Mouse (Mus musculus): ENCODE measurements around the gene Vps51. TPM values are rescaled to one million over a fixed set of nuclear protein-coding genes. Genes with fewer than 3 reads are reported as not detected.

The Vps51 gene
- total RNA-seq, 1 experiment: 36.9 TPM

- H3K4me3 ChIP-seq (ENCODE audit: insufficient read depth in 1 of 2, low read depth in 1 of 2, low read length in 2 of 2, poor library complexity in 1 of 2, severe bottlenecking in 1 of 2): peak overlapping the region; percentile 95 to 96
- in situ Hi-C loops (cut with MboI; ENCODE audit: low sequenced_read_pairs in 2 of 2, unreplicated experiment in 2 of 2): no loop called here
- H3K9me3 ChIP-seq (ENCODE audit: control insufficient read depth, insufficient read depth, low read depth, low read length): no peaks in the 10 kb centered on the region
- peaks cover 2% of the 10 kb centered on the region in 2 experiments; a peak in 2 of 4 replicates for H3K4me1 ChIP-seq (ENCODE audit: control insufficient read depth in 2 of 2, insufficient read depth in 2 of 2, low read length in 2 of 2, poor library complexity in 1 of 2)
- TF ChIP-seq ZC3H11A (IDR thresholded peaks at IDR 0.05; ENCODE audit: borderline replicate concordance, low read depth, low read length): no peak
- no peak for TF ChIP-seq HCFC1 (IDR thresholded peaks at IDR 0.05; ENCODE audit: borderline replicate concordance, insufficient read depth, low read length)
- TF ChIP-seq MAFK (IDR thresholded peaks at IDR 0.05; ENCODE audit: insufficient read depth, low read depth, low read length): no peak
- TF ChIP-seq CHD2 (IDR thresholded peaks at IDR 0.05; ENCODE audit: low read depth, low read length): no peak
- TF ChIP-seq ZNF384 (IDR thresholded peaks at IDR 0.05; ENCODE audit: low read depth, low read length): no peak
- H3K9ac ChIP-seq (ENCODE audit: insufficient read depth, low read depth, low read length, poor library complexity, severe bottlenecking): peak overlapping the region; percentile 95
- no peak for DNase-seq (ENCODE audit: low read depth, low spot score)
- no peak overlapping the region for H3K27ac ChIP-seq (ENCODE audit: insufficient read depth, low read depth, low read length, poor library complexity, severe bottlenecking)
- H3K36me3 ChIP-seq (ENCODE audit: control insufficient read depth, insufficient read depth, low read length, poor library complexity, severe bottlenecking): peaks cover 55% of the 10 kb centered on the region
These were observed 20.3 kb downstream of the Vps51 start for GRCm38 (mm10) chr19:6056696-6057095.

GRCm38 (mm10) chr19:6054296-6054695 lies 22.7 kb downstream of the Vps51 start:
- in situ Hi-C loops (cut with MboI; ENCODE audit: low sequenced_read_pairs in 2 of 2, unreplicated experiment in 2 of 2): no loop called here
- Histone ChIP-seq H3K9ac (ENCODE audit: insufficient read depth, low read depth, low read length, poor library complexity, severe bottlenecking) (no peak overlapping the region), H3K4me3 (ENCODE audit: insufficient read depth in 1 of 2, low read depth in 1 of 2, low read length in 2 of 2, poor library complexity in 1 of 2, severe bottlenecking in 1 of 2) (no peak overlapping the region), H3K36me3 (ENCODE audit: control insufficient read depth, insufficient read depth, low read length, poor library complexity, severe bottlenecking) (peaks cover 74% of the 10 kb centered on the region), H3K9me3 (ENCODE audit: control insufficient read depth, insufficient read depth, low read depth, low read length) (no peaks in the 10 kb centered on the region), H3K27ac (ENCODE audit: insufficient read depth, low read depth, low read length, poor library complexity, severe bottlenecking) (no peak overlapping the region), H3K4me1 (ENCODE audit: control insufficient read depth in 2 of 2, insufficient read depth in 2 of 2, low read length in 2 of 2, poor library complexity in 1 of 2) (peaks cover 2% of the 10 kb centered on the region in 2 experiments; a peak in 2 of 4 replicates)
- DNase-seq (ENCODE audit: low read depth, low spot score): no peak
- TF ChIP-seq ZC3H11A (IDR thresholded peaks at IDR 0.05; ENCODE audit: borderline replicate concordance, low read depth, low read length) (no peak), ZNF384 (IDR thresholded peaks at IDR 0.05; ENCODE audit: low read depth, low read length) (no peak), HCFC1 (IDR thresholded peaks at IDR 0.05; ENCODE audit: borderline replicate concordance, insufficient read depth, low read length) (no peak), MAFK (IDR thresholded peaks at IDR 0.05; ENCODE audit: insufficient read depth, low read depth, low read length) (no peak), CHD2 (IDR thresholded peaks at IDR 0.05; ENCODE audit: low read depth, low read length) (no peak)

GRCm38 (mm10) chr19:6052516-6052915 lies 24.5 kb downstream of the Vps51 start:
- peaks cover 71% of the 10 kb centered on the region for H3K36me3 ChIP-seq (ENCODE audit: control insufficient read depth, insufficient read depth, low read length, poor library complexity, severe bottlenecking)
- DNase-seq (ENCODE audit: low read depth, low spot score): no peak
- in situ Hi-C loops (cut with MboI; ENCODE audit: low sequenced_read_pairs in 2 of 2, unreplicated experiment in 2 of 2): no loop called here
- H3K9me3 ChIP-seq (ENCODE audit: control insufficient read depth, insufficient read depth, low read depth, low read length): no peaks in the 10 kb centered on the region
- TF ChIP-seq HCFC1 (IDR thresholded peaks at IDR 0.05; ENCODE audit: borderline replicate concordance, insufficient read depth, low read length) (no peak), MAFK (IDR thresholded peaks at IDR 0.05; ENCODE audit: insufficient read depth, low read depth, low read length) (no peak), ZNF384 (IDR thresholded peaks at IDR 0.05; ENCODE audit: low read depth, low read length) (no peak), CHD2 (IDR thresholded peaks at IDR 0.05; ENCODE audit: low read depth, low read length) (no peak), ZC3H11A (IDR thresholded peaks at IDR 0.05; ENCODE audit: borderline replicate concordance, low read depth, low read length) (no peak)
- no peak overlapping the region for H3K4me3 ChIP-seq (ENCODE audit: insufficient read depth in 1 of 2, low read depth in 1 of 2, low read length in 2 of 2, poor library complexity in 1 of 2, severe bottlenecking in 1 of 2)
- H3K4me1 ChIP-seq (ENCODE audit: control insufficient read depth in 2 of 2, insufficient read depth in 2 of 2, low read length in 2 of 2, poor library complexity in 1 of 2): peaks cover 0 to 2% of the 10 kb centered on the region in 2 experiments; a peak in 1 of 4 replicates
- no peak overlapping the region for H3K9ac ChIP-seq (ENCODE audit: insufficient read depth, low read depth, low read length, poor library complexity, severe bottlenecking)
- H3K27ac ChIP-seq (ENCODE audit: insufficient read depth, low read depth, low read length, poor library complexity, severe bottlenecking): no peak overlapping the region

GRCm38 (mm10) chr19:6048681-6049410 lies 28.2 kb downstream of the Vps51 start:
- H3K4me1 ChIP-seq (ENCODE audit: control insufficient read depth in 2 of 2, insufficient read depth in 2 of 2, low read length in 2 of 2, poor library complexity in 1 of 2): no peaks in the 10 kb centered on the region; a peak in 1 of 4 replicates
- no peak overlapping the region for H3K9ac ChIP-seq (ENCODE audit: insufficient read depth, low read depth, low read length, poor library complexity, severe bottlenecking)
- H3K9me3 ChIP-seq (ENCODE audit: control insufficient read depth, insufficient read depth, low read depth, low read length): no peaks in the 10 kb centered on the region
- DNase-seq (ENCODE audit: low read depth, low spot score): no peak
- in situ Hi-C loops (cut with MboI; ENCODE audit: low sequenced_read_pairs in 2 of 2, unreplicated experiment in 2 of 2): no loop called here
- H3K36me3 ChIP-seq (ENCODE audit: control insufficient read depth, insufficient read depth, low read length, poor library complexity, severe bottlenecking): peaks cover 51% of the 10 kb centered on the region
- no peak for TF ChIP-seq MAFK (IDR thresholded peaks at IDR 0.05; ENCODE audit: insufficient read depth, low read depth, low read length)
- no peak for TF ChIP-seq CHD2 (IDR thresholded peaks at IDR 0.05; ENCODE audit: low read depth, low read length)
- no peak for TF ChIP-seq ZNF384 (IDR thresholded peaks at IDR 0.05; ENCODE audit: low read depth, low read length)
- no peak for TF ChIP-seq ZC3H11A (IDR thresholded peaks at IDR 0.05; ENCODE audit: borderline replicate concordance, low read depth, low read length)
- no peak for TF ChIP-seq HCFC1 (IDR thresholded peaks at IDR 0.05; ENCODE audit: borderline replicate concordance, insufficient read depth, low read length)
- H3K27ac ChIP-seq (ENCODE audit: insufficient read depth, low read depth, low read length, poor library complexity, severe bottlenecking): no peak overlapping the region
- no peak overlapping the region for H3K4me3 ChIP-seq (ENCODE audit: insufficient read depth in 1 of 2, low read depth in 1 of 2, low read length in 2 of 2, poor library complexity in 1 of 2, severe bottlenecking in 1 of 2)

Data from ES-E14 (cell line).